Mouse (Mus musculus): ENCODE measurements around the gene Mrtfa.

- TF ChIP-seq CTCF (IDR thresholded peaks at IDR 0.05; ENCODE audit: low read depth) (no peak), EP300 (IDR thresholded peaks at IDR 0.05; ENCODE audit: low read depth) (no peak)
These were observed 122.8 kb downstream of the Mrtfa start for GRCm38 (mm10) chr15:81067761-81068160.

Measured in liver, embryonic 14.5 days (tissue).